Mouse (Mus musculus) embryonic facial prominence, embryonic 12.5 days (tissue): ENCODE measurements around the gene Tmem262. TPM values are rescaled to one million over a fixed set of nuclear protein-coding genes. Genes with fewer than 3 reads are reported as not detected.

Source experiments
- microRNA-seq: library from miRNA; unstranded; fragments of <30 nt; microRNA quantifications from one replicate; pipeline ENCODE4, GENCODE M21; 2017
- polyA plus RNA-seq: library from polyadenylated mRNA; unstranded; fragments of >200 nt; fragmentation: Nextera tagmentation; extraction: Ambion mirVana; gene quantifications from 2 replicates; pipeline ENCODE4 v1.2.1, GENCODE M21; 2016

The Tmem262 gene
- polyA plus RNA-seq, 1 experiment from 2014 or later, result not detected

Small RNA genes within 50 kb of the gene (microRNA-seq; reads per million reads assigned to microRNA genes)
- gene Mir6988, result 1.8 reads per million, percentile 3 among the genes with 10 or more reads in this experiment

Other genes starting within 250 kb of the Tmem262 start
- gene Frmd8, start 204.8 kb upstream of the Tmem262 start, polyA plus RNA-seq, result 35.3 and 41.4 TPM in 2 replicates
- 2.0 and 3.1 TPM in 2 replicates for gene Slc25a45, start 202.2 kb upstream of the Tmem262 start, polyA plus RNA-seq
- gene Tigd3, start 185.9 kb upstream of the Tmem262 start, polyA plus RNA-seq, result 5.3 and 6.3 TPM in 2 replicates
- gene Dpf2, start 167.0 kb upstream of the Tmem262 start, polyA plus RNA-seq, result 192 and 207 TPM in 2 replicates
- 3.6 and 4.2 TPM in 2 replicates for gene Cdc42ep2, start 155.2 kb upstream of the Tmem262 start, polyA plus RNA-seq
- 80.5 and 82.9 TPM in 2 replicates for gene Pola2, start 115.8 kb upstream of the Tmem262 start, polyA plus RNA-seq
- gene Slc22a20, start 93.9 kb upstream of the Tmem262 start, polyA plus RNA-seq, result not detected in 2 replicates
- gene Capn1, start 64.1 kb upstream of the Tmem262 start, polyA plus RNA-seq, result 7.0 and 7.7 TPM in 2 replicates
- gene Syvn1, start 33.5 kb upstream of the Tmem262 start, polyA plus RNA-seq, result 26.4 and 29.8 TPM in 2 replicates
- 79.3 and 79.4 TPM in 2 replicates for gene Mrpl49, start 22.2 kb upstream of the Tmem262 start, polyA plus RNA-seq
- 703 and 704 TPM in 2 replicates for gene Fau, start 22.2 kb upstream of the Tmem262 start, polyA plus RNA-seq
- gene Znhit2, start 18.8 kb upstream of the Tmem262 start, polyA plus RNA-seq, result 38.1 and 39.3 TPM in 2 replicates
- 31.9 and 33.2 TPM in 2 replicates for gene Tm7sf2, start 11.7 kb upstream of the Tmem262 start, polyA plus RNA-seq
- gene Vps51, start 2.8 kb upstream of the Tmem262 start, polyA plus RNA-seq, result 76.0 and 78.4 TPM in 2 replicates
- gene Gm28374, start 2.2 kb downstream of the Tmem262 start, polyA plus RNA-seq, result 1.2 and 2.0 TPM in 2 replicates
- gene Zfpl1, start 4.9 kb downstream of the Tmem262 start, polyA plus RNA-seq, result 75.5 and 80.8 TPM in 2 replicates
- 40.6 TPM in 2 replicates for gene Cdca5, start 5.0 kb downstream of the Tmem262 start, polyA plus RNA-seq
- gene AC131692.1, start 14.4 kb downstream of the Tmem262 start, polyA plus RNA-seq, result 0.43 and 0.50 TPM in 2 replicates
- gene Naaladl1, start 25.7 kb downstream of the Tmem262 start, polyA plus RNA-seq, result 0.55 and 0.64 TPM in 2 replicates
- 55.6 and 58.8 TPM in 2 replicates for gene Sac3d1, start 38.6 kb downstream of the Tmem262 start, polyA plus RNA-seq
- 33.6 and 35.8 TPM in 2 replicates for gene Snx15, start 48.3 kb downstream of the Tmem262 start, polyA plus RNA-seq
- not detected in 2 replicates for gene Batf2, start 61.0 kb downstream of the Tmem262 start, polyA plus RNA-seq
- gene Arl2, start 61.5 kb downstream of the Tmem262 start, polyA plus RNA-seq, result 100 and 102 TPM in 2 replicates
- not detected in 2 replicates for gene Majin, start 104.4 kb downstream of the Tmem262 start, polyA plus RNA-seq
- 2.3 and 3.1 TPM in 2 replicates for gene Gpha2, start 146.3 kb downstream of the Tmem262 start, polyA plus RNA-seq
- gene Ppp2r5b, start 155.8 kb downstream of the Tmem262 start, polyA plus RNA-seq, result 34.5 and 40.1 TPM in 2 replicates
- 11.7 and 12.0 TPM in 2 replicates for gene Atg2a, start 161.6 kb downstream of the Tmem262 start, polyA plus RNA-seq
- gene Ehd1, start 196.7 kb downstream of the Tmem262 start, polyA plus RNA-seq, result 76.6 and 77.6 TPM in 2 replicates
- gene Cdc42bpg, start 226.4 kb downstream of the Tmem262 start, polyA plus RNA-seq, result 0.65 and 0.95 TPM in 2 replicates